Mouse (Mus musculus) ES-Bruce4 (cell line): ENCODE results near the gene Fads6.

Experiments
- CTCF ChIP-seq: IDR thresholded peaks from one replicate; pipeline ENCODE4 v1.8.1; 2011; ENCODE audit warnings: low read depth, low read length
- EP300 ChIP-seq: IDR thresholded peaks from 2 replicates; pipeline ENCODE4 v1.6.1; 2011; ENCODE audit warnings: low read depth, low read length; ENCODE audit not compliant: insufficient read depth

- TF ChIP-seq CTCF (no peak), EP300 (no peak)
Observed at GRCm38 (mm10) chr11:115298160-115298559, 697 bp upstream of the Fads6 start.
